In the genomic region with DNA sequence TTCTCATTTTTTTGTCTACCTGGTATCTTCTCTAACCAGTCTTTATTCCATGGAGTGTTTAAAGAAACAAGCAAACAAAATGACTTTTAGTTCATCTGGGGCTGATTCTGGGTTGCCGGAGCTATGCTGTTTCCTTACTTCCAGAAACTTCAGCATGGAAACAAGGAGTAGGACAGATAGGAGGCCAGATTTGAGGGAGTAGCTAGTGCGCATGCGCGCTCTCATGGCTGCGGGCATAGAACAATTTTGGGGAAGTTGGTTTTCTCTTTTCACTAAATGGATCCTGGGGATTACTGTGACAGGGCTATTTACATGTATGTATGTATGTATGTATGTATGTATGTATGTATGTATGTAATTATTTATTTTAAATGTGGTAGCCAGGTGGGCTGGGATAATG, we compare ENCODE assay signal across 26 mouse cellular contexts.
"Had no signal": no experiment of that assay in that cellular context is flagged by ENCODE, and none has a peak within 500 bp of the region (broad histone marks: within the 10 kb centered on the region; RNA-seq: fewer than 3 reads in every experiment).

No protein-coding gene starts in this region.

- DNase-seq: left cerebral cortex, postnatal 4 days; liver; liver, embryonic 13.5 days; liver, postnatal 0 days; lung, adult 18-20 months; lung, adult 2 months; midbrain, embryonic 14.5 days had no signal

- H3K27ac ChIP-seq: left cerebral cortex, adult 2 months; limb, embryonic 10.5 days; limb, embryonic 12.5 days; limb, embryonic 13.5 days; limb, embryonic 15.5 days; liver, embryonic 12.5 days; liver, embryonic 13.5 days; liver, embryonic 14.5 days; liver, embryonic 15.5 days; lung, embryonic 15.5 days; macrophage; midbrain, embryonic 10.5 days; midbrain, embryonic 12.5 days; midbrain, embryonic 13.5 days had no signal

- H3K9ac ChIP-seq: limb, embryonic 12.5 days; limb, embryonic 13.5 days; limb, embryonic 15.5 days; liver, embryonic 12.5 days; liver, embryonic 13.5 days; liver, embryonic 14.5 days; liver, embryonic 15.5 days; liver, postnatal 0 days; lung, embryonic 14.5 days; lung, embryonic 15.5 days; midbrain, embryonic 12.5 days; midbrain, embryonic 13.5 days had no signal

- H3K4me2 ChIP-seq: limb, embryonic 12.5 days; limb, embryonic 13.5 days; limb, embryonic 15.5 days; liver, embryonic 11.5 days; liver, embryonic 12.5 days; liver, embryonic 13.5 days; liver, embryonic 15.5 days; lung, embryonic 14.5 days; lung, embryonic 15.5 days; midbrain, embryonic 12.5 days; midbrain, embryonic 13.5 days had no signal

- ATAC-seq: liver, embryonic 12.5 days; liver, postnatal 0 days; lung, postnatal 0 days; midbrain, embryonic 13.5 days; midbrain, embryonic 16.5 days had no signal

- H3K9me3 ChIP-seq: limb, embryonic 10.5 days; limb, embryonic 12.5 days; limb, embryonic 13.5 days; limb, embryonic 15.5 days; liver, embryonic 12.5 days; liver, embryonic 13.5 days; liver, embryonic 15.5 days; lung, embryonic 15.5 days; megakaryocyte, embryonic 14.5 days; midbrain, embryonic 10.5 days; midbrain, embryonic 12.5 days; midbrain, embryonic 13.5 days had no signal

- H3K4me1 ChIP-seq: midbrain, embryonic 12.5 days; midbrain, embryonic 13.5 days had no signal

- H3K4me3 ChIP-seq: left cerebral cortex, adult 2 months; limb, embryonic 10.5 days; limb, embryonic 12.5 days; limb, embryonic 13.5 days; limb, embryonic 15.5 days; liver, embryonic 12.5 days; liver, embryonic 13.5 days; liver, embryonic 15.5 days; lung, embryonic 15.5 days; megakaryocyte, embryonic 14.5 days; midbrain, embryonic 10.5 days; midbrain, embryonic 12.5 days; midbrain, embryonic 13.5 days; myocyte had no signal

- H3K27me3 ChIP-seq: limb, embryonic 12.5 days; limb, embryonic 13.5 days; limb, embryonic 15.5 days; lung, embryonic 15.5 days; megakaryocyte, embryonic 14.5 days had no signal

- H3K36me3 ChIP-seq: limb, embryonic 10.5 days; limb, embryonic 12.5 days; limb, embryonic 13.5 days; limb, embryonic 15.5 days; liver, embryonic 12.5 days; liver, embryonic 13.5 days; liver, embryonic 15.5 days; lung, embryonic 15.5 days; midbrain, embryonic 10.5 days; midbrain, embryonic 12.5 days; midbrain, embryonic 13.5 days had no signal
